ENCODE assay signal across 17 mouse cellular contexts in genomic region chr9:96139876-96140275, GRCm38 (mm10).
"Had no signal": no experiment of that assay in that cellular context is flagged by ENCODE, and none has a peak within 500 bp of the region (broad histone marks: within the 10 kb centered on the region; RNA-seq: fewer than 3 reads in every experiment).

No protein-coding gene starts in this region.

- H3K27me3 ChIP-seq: limb, embryonic 13.5 days; liver, embryonic 12.5 days; midbrain, embryonic 12.5 days; midbrain, embryonic 15.5 days; neural tube, embryonic 13.5 days had no signal

- H3K4me3 ChIP-seq: limb, embryonic 10.5 days; limb, embryonic 13.5 days; liver, embryonic 12.5 days; liver, embryonic 15.5 days; midbrain, embryonic 12.5 days; midbrain, embryonic 15.5 days; myocyte; neural tube, embryonic 13.5 days had no signal

- H3K4me1 ChIP-seq: limb, embryonic 10.5 days; liver, embryonic 12.5 days; liver, embryonic 15.5 days had no signal

- H3K36me3 ChIP-seq: limb, embryonic 10.5 days; liver, embryonic 12.5 days; liver, embryonic 15.5 days; midbrain, embryonic 12.5 days; midbrain, embryonic 15.5 days; neural tube, embryonic 13.5 days had no signal

- H3K9ac ChIP-seq: limb, embryonic 13.5 days; liver, embryonic 12.5 days; liver, embryonic 15.5 days; midbrain, embryonic 12.5 days; midbrain, embryonic 15.5 days; neural tube, embryonic 13.5 days had no signal

- H3K4me2 ChIP-seq: limb, embryonic 13.5 days; liver, embryonic 12.5 days; liver, embryonic 15.5 days; midbrain, embryonic 12.5 days; midbrain, embryonic 15.5 days; neural tube, embryonic 13.5 days had no signal

- H3K27ac ChIP-seq: limb, embryonic 10.5 days; limb, embryonic 13.5 days; liver, embryonic 12.5 days; liver, embryonic 15.5 days; macrophage; midbrain, embryonic 12.5 days; midbrain, embryonic 15.5 days; neural tube, embryonic 13.5 days had no signal

- ATAC-seq: liver, embryonic 12.5 days; midbrain, embryonic 15.5 days had no signal

- H3K9me3 ChIP-seq: limb, embryonic 10.5 days; limb, embryonic 13.5 days; liver, embryonic 12.5 days; liver, embryonic 15.5 days; midbrain, embryonic 12.5 days; midbrain, embryonic 15.5 days; neural tube, embryonic 13.5 days had no signal

- DNase-seq: kidney, adult 18-20 months; kidney, adult 9 months; kidney, postnatal 14 days; kidney, postnatal 4 days; liver; lung, adult 2 months; lung, postnatal 14 days; thymus, postnatal 25 days had no signal
